Mouse (Mus musculus) embryo, embryonic 11 days (tissue): ENCODE results near the gene Nccrp1.
"Not testable (repeated sequence)": the region's sequence is repeated elsewhere in the genome, so short reads cannot be mapped to it uniquely, and the experiment has no call there.

Experiments
- DNase-seq: peaks from one replicate; pipeline ENCODE4 v3.0.0-alpha.2; 2015

Nccrp1 gene

DNA sequence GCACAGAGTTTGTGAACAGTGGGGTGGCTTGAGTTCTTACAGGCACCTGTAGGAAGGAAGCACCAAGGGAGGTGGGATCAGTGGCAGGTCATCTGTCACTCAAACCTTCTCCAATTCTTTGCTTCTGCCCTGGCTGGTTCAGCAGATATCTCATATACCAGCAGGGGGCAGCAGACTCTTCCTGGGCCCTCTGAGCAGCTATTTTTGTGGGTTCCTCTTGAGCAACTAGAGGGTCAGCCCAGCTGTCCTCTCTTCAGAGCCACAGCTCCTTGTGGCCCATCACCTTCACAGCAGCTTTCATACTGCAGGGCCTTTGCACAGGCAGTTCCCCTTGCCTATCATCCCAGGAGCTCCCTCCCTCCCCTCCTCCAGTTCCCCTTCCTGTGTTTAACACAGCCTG, 21.2 kb upstream of the Nccrp1 start:
- DNase-seq, result peak; percentile 75

DNA sequence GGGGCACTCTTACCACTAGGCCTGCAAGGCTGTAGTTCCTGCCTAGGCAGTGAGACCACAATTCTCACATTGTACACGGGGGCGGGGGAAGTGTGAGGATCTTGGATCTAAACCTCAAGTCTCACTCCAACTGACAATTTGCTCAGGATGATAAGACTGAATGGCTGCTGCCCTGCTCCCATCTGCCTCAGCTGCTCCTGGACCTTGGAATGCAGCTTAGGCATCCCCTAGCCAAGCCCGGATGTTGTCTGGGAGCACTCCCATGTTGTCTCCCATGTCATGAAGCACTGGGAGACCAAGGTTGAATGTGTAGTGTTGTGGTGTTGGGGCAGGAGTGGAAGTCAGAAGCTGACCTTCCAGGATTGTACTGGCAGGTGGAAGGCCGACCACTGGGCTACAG, 20.5 kb upstream of the Nccrp1 start:
- no peak for DNase-seq

DNA sequence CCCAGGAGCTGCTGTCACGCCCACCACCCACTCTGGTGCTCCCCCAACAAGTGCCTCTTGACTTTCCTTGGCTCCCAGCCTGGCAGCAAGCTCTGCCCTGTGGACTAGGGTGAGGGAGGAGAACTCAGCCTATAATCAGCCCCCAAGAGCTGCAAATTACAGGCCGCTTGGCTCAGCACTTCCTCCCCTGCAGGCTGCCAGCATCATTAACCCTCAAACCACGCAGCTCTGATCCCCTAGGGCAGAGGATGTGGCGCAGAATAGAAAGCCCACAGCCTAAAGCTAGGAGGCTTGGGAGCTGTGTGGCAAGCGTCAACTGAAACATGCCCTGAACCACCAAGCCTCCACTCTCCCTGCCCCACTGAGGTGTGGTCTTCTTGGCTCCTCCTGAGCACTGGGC, 18.4 kb upstream of the Nccrp1 start:
- no peak for DNase-seq

GRCm38 (mm10) chr7:28562951-28563350, 15.9 kb upstream of the Nccrp1 start:
- no peak for DNase-seq

DNA sequence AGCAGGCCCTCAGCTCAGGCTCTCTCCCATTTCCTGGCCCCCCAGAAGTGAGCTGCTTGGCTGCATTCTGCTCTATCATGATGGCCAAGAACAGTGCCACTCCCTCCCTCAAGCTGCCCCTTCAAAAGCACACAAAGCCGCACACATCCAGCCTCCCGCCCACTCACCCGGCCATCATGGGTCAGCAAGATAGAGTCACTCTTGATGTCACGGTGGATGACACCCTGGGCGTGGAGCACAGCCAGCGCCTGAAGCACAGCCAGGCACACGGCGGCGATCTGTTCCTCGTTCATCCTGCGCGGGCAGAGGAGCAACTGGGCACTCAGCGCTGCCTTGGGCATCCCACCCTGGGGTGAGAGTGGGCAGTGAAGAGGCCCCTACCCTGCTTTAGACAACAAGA, 15.3 kb upstream of the Nccrp1 start:
- DNase-seq, result no peak

DNA sequence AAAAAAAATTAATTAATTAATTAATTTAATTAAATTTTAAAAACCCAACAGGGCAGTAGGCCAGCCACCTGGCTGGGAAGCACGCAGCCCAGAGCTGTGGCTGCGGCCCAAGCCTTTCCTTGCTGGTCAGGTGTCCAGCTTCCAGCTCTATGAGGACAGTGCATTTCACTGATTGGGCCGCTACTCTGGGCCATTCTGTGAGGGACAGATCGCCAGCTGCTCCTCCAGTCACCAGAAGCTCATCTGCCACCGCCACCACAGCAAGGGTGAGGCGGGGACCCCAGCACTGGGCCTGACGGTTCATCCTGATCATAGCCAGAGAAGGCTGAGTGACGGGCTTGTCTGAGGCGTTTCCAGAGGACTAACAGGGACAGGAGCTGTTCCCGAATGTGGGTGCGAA, 14.9 kb upstream of the Nccrp1 start:
- no peak for DNase-seq

- DNase-seq, result no peak
Measured at GRCm38 (mm10) chr7:28560856-28561255, 13.8 kb upstream of the Nccrp1 start.

- DNase-seq, result no peak
Measured at GRCm38 (mm10) chr7:28558486-28558885, 11.4 kb upstream of the Nccrp1 start.

GRCm38 (mm10) chr7:28557708-28558107, 10.7 kb upstream of the Nccrp1 start:
- DNase-seq, result no peak

- DNase-seq, result no peak
Measured at GRCm38 (mm10) chr7:28557069-28557468, 10.0 kb upstream of the Nccrp1 start.

- no peak for DNase-seq
Measured at GRCm38 (mm10) chr7:28555939-28556535, 9.0 kb upstream of the Nccrp1 start.

DNA sequence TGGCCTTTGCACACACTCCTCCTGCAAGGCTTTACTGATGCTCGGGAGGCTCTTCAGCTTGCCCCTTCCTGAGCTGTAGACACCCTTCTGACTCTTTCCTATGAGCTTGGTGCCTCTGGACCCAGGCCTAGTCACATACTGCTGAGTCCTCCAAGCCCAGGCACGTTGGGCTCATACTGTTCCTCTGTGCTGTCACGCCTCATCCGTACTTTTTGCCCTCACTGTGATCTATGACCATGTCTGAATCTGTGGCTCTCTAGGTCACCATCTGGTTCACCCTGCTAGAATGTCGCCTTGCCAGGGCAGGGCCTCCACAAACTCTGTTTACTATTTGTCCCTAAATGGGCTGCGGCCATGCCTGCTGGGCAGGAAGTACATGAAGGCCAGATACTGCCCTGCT, 6.0 kb upstream of the Nccrp1 start:
- DNase-seq, result no peak

DNA sequence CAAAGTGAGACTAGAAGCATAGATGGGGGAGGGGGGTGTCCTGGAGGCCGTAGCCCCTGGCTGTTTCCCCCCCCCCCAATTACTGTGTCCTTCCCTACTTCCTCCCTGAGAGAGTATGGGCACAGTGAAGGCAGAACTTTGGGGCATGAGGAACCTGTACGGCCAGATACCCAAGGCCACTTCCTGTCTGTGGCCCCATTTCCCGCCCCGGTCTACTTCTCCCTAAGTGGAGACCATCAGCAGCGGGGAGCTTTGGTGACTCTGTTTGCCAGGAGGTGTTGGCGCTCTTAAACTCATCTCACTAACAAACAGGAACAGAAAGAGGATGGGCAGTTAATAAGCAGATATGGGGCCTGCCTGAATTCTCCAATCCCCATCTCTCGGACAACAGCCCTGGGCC, 574 bp upstream of the Nccrp1 start:
- DNase-seq, result no peak

- no peak for DNase-seq
Measured at GRCm38 (mm10) chr7:28546649-28547048, 405 bp downstream of the Nccrp1 start.

- DNase-seq, result no peak
Measured at GRCm38 (mm10) chr7:28545891-28546210, 1.2 kb downstream of the Nccrp1 start.

- peak; percentile 51 for DNase-seq
Measured at GRCm38 (mm10) chr7:28545048-28545890, 1.8 kb downstream of the Nccrp1 start.

GRCm38 (mm10) chr7:28544051-28544601, 2.9 kb downstream of the Nccrp1 start:
- peak; percentile 56 for DNase-seq

DNA sequence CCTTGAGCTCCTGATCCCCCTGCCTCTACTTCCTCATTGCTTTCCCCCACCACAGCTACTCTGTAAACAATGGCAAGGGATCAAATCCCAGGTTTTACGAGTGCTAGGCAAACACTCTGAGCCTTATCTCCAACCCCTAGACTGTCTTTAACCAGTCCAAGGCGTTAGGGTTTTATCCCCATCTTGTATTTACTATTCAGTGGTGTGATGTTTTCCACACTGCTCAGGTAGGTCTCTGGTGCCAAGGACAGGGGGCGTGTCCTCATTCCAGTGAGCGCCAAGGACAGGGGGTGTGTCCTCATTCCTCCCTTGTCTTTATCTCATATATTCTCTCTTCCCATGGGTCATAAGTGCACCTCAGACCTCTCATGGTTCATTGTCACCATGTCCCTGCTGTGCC, 6.5 kb downstream of the Nccrp1 start, which contains the start of gene Sycn:
Gene Sycn (plus strand): TSS at position 360 of the 400 bp plus-strand sequence.
- no peak for DNase-seq

- not testable (repeated sequence) for DNase-seq
Measured at GRCm38 (mm10) chr7:28538886-28539285, 8.2 kb downstream of the Nccrp1 start.

GRCm38 (mm10) chr7:28532005-28532404, 15.0 kb downstream of the Nccrp1 start:
- no peak for DNase-seq

DNA sequence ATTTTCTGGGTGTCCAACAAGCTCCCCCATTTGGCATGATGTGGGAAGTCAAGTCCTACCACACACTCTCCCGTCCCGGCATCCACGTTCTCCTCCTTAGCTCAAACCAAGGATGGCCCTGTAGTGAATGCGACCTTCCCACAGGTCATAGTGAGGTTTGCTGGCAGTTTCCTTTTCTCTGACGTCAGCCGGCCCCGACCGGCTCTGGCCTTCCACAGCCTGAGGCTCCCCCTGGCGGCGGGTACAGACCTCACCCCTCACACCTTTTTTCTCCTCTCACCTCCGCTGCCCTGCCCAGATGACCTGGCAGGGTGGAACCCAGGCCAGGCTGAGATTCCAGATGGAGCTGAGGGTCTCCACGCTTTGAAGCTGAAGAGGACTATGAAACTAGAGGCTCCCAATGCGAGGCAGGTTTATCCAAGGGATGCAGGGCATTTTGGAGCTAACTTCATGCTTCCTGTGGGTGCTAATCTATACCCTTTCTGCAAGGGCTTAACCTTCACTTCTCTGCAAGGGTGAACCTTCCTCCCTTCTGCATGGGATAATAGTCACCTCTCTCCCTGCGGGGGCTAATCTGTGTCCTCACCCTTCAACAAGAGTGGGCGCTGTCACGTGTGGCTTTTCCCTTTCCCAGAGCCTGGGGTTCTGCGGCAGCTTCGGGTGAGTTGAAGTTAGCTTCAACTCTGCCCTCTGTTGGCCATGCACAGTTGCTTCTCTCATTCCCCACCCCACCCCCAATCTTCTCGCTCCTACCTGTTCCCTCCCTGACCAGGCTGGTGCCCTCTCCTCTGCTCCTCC, 18.9 kb downstream of the Nccrp1 start:
- peak; percentile 88 for DNase-seq

- DNase-seq, result not testable (repeated sequence)
Measured at GRCm38 (mm10) chr7:28522536-28522935, 24.5 kb downstream of the Nccrp1 start, which contains the start of gene Ifnl3. Ifnl3 (plus strand) TSS chr7:28522836.

GRCm38 (mm10) chr7:28511441-28511840, 35.6 kb downstream of the Nccrp1 start:
- DNase-seq, result no peak
